Mouse (Mus musculus): ENCODE measurements around the gene Abhd18.

Abhd18 gene

GRCm38 (mm10) chr3:40938189-40938588, 91.4 kb downstream of the Abhd18 start:
- ChIA-PET CTCF (no interaction called here), POLR2A (no interaction called here)

GRCm38 (mm10) chr3:40938592-40938991, 91.8 kb downstream of the Abhd18 start:
- CTCF ChIA-PET, result no interaction called here
- POLR2A ChIA-PET, result no interaction called here

GRCm38 (mm10) chr3:40939019-40939418, 92.2 kb downstream of the Abhd18 start:
- CTCF ChIA-PET, result no interaction called here
- POLR2A ChIA-PET, result no interaction called here

- ChIA-PET POLR2A (interaction anchor here in 3 of 4 experiments (0.6 to 1.3 kb wide), 13 partner anchors 20 to 633 kb away, joined by 3 to 6 read pairs (median 3); partner anchors contain the start of genes Abhd18 (in 1 of the 3), Mfsd8 (in 1 of the 3), Pgrmc2 (in 1 of the 3) and Plk4 (in 1 of the 3)), CTCF (interaction anchor here in 1 of 4 experiments (0.7 kb wide), 1 partner anchor 26 kb away, joined by 9 read pairs; no protein-coding TSS in a partner anchor)
Observed at GRCm38 (mm10) chr3:40949170-40949902, 102.6 kb downstream of the Abhd18 start, which contains the start of gene Larp1b. Gene Larp1b, plus strand, starts transcription at chr3:40949828.

- POLR2A ChIA-PET, result interaction anchor here in 3 of 4 experiments (0.6 to 1.1 kb wide), 12 partner anchors 19 to 632 kb away, joined by 3 to 6 read pairs (median 4); partner anchors contain the start of genes Abhd18 (in 1 of the 3), Mfsd8 (in 1 of the 3) and Pgrmc2 (in 1 of the 3)
- CTCF ChIA-PET, result interaction anchor here in 1 of 4 experiments (0.7 kb wide), 1 partner anchor 25 kb away, joined by 9 read pairs; no protein-coding TSS in a partner anchor
Observed at GRCm38 (mm10) chr3:40949903-40950600, 103.3 kb downstream of the Abhd18 start.

- POLR2A ChIA-PET, result interaction anchor here in 2 of 4 experiments (0.5 to 0.7 kb wide), 3 partner anchors 133 to 546 kb away, joined by 3 read pairs; no protein-coding TSS in a partner anchor
- CTCF ChIA-PET, result no interaction called here
Observed at GRCm38 (mm10) chr3:40950601-40951201, 103.9 kb downstream of the Abhd18 start.

- ChIA-PET CTCF (no interaction called here), POLR2A (interaction anchor here in 2 of 4 experiments (0.5 to 0.7 kb wide), 3 partner anchors 132 to 545 kb away, joined by 3 read pairs; no protein-coding TSS in a partner anchor)
Observed at GRCm38 (mm10) chr3:40951365-40951764, 104.6 kb downstream of the Abhd18 start.

- POLR2A ChIA-PET, result interaction anchor here in 2 of 4 experiments (1.0 kb wide), 2 partner anchors 8 to 153 kb away, joined by 3 to 4 read pairs; partner anchors contain the start of gene Plk4 (in 1 of the 2)
Observed at GRCm38 (mm10) chr3:40952606-40953005, 105.8 kb downstream of the Abhd18 start.

GRCm38 (mm10) chr3:40954792-40955191, 108.0 kb downstream of the Abhd18 start:
- ChIA-PET CTCF (no interaction called here), POLR2A (no interaction called here)

More at GRCm38 (mm10) chr3:40952606-40953005, 105.8 kb downstream of the Abhd18 start:
- CTCF ChIA-PET, result interaction anchor here in 2 of 4 experiments (0.5 to 0.6 kb wide), 2 partner anchors 317 to 418 kb away, joined by 3 to 5 read pairs; no protein-coding TSS in a partner anchor

- CTCF ChIA-PET, result interaction anchor here in 2 of 4 experiments (0.6 kb wide), 2 partner anchors 9 to 24 kb away, joined by 3 to 4 read pairs; no protein-coding TSS in a partner anchor
Observed at GRCm38 (mm10) chr3:40958831-40959230, 112.1 kb downstream of the Abhd18 start.

GRCm38 (mm10) chr3:40980758-40981157, 134.0 kb downstream of the Abhd18 start:
- CTCF ChIA-PET, result no interaction called here
- POLR2A ChIA-PET, result no interaction called here

More at GRCm38 (mm10) chr3:40958831-40959230, 112.1 kb downstream of the Abhd18 start:
- POLR2A ChIA-PET, result interaction anchor here in 2 of 4 experiments (0.6 to 0.7 kb wide), 2 partner anchors 8 to 607 kb away, joined by 3 read pairs; no protein-coding TSS in a partner anchor

GRCm38 (mm10) chr3:40987539-40987938, 140.8 kb downstream of the Abhd18 start:
- CTCF ChIA-PET, result no interaction called here
- POLR2A ChIA-PET, result no interaction called here

All from embryonic stem cell, embryonic (primary cell).